Mouse (Mus musculus) heart, embryonic 14.5 days (tissue): ENCODE results near the gene Agbl4. TPM values are rescaled to one million over a fixed set of nuclear protein-coding genes. Genes with fewer than 3 reads are reported as not detected.

Experiments
- ATAC-seq: fragments of 200-750 bp; cut with Nextera tagmentation; 2 replicates; pipeline ENCODE4 v1.8.0; 2017; ENCODE audit warnings: low read depth, moderate TSS enrichment; ENCODE audit not compliant: insufficient number of reproducible peaks, insufficient read depth, low FRiP score
- H3K27ac ChIP-seq, 2 experiments: fragments of 200-500 bp in 1 of 2; fragments of 300-500 bp in 1 of 2; sonication (generic) in 1 of 2; replicated peaks in 1 of 2; 2 replicates each; pipeline ENCODE4 v1.5.1; 2012 to 2014; ENCODE audit warnings: low read depth in 2 of 2, low read length in 2 of 2, control low read depth in 1 of 2, mild to moderate bottlenecking in 1 of 2, mixed read lengths in 1 of 2; ENCODE audit not compliant: control insufficient read depth in 1 of 2, insufficient read depth in 1 of 2
- H3K27me3 ChIP-seq: fragments of 300-500 bp; sonication (generic); 2 replicates; pipeline ENCODE4 v1.6.1; 2014; ENCODE audit warnings: mild to moderate bottlenecking, low read length, control low read depth; ENCODE audit not compliant: control insufficient read depth, insufficient read depth
- H3K36me3 ChIP-seq: fragments of 300-500 bp; sonication (generic); 2 replicates; pipeline ENCODE4 v1.6.1; 2014; ENCODE audit warnings: mild to moderate bottlenecking, control low read depth, low read length, mixed read lengths; ENCODE audit not compliant: control insufficient read depth, insufficient read depth
- H3K4me1 ChIP-seq, 2 experiments: fragments of 200-500 bp in 1 of 2; fragments of 300-500 bp in 1 of 2; sonication (generic) in 1 of 2; 2 replicates each; pipeline ENCODE4 v1.6.1; 2012 to 2014; ENCODE audit warnings: low read length in 2 of 2, control low read depth in 1 of 2, mixed read lengths in 1 of 2; ENCODE audit not compliant: control insufficient read depth in 2 of 2, insufficient read depth in 2 of 2
- H3K4me2 ChIP-seq: fragments of 300-500 bp; sonication (generic); 2 replicates; pipeline ENCODE4 v1.6.1; 2014; ENCODE audit warnings: mild to moderate bottlenecking, low read length
- H3K4me3 ChIP-seq, 2 experiments: fragments of 200-500 bp in 1 of 2; fragments of 300-500 bp in 1 of 2; sonication (generic) in 1 of 2; 2 replicates each; pipeline ENCODE4 v1.5.1; 2012 to 2014; ENCODE audit warnings: low read length in 2 of 2, mild to moderate bottlenecking in 2 of 2, control low read depth in 1 of 2, low read depth in 1 of 2, moderate library complexity in 1 of 2; ENCODE audit not compliant: control insufficient read depth in 1 of 2, insufficient read depth in 1 of 2
- H3K9ac ChIP-seq: fragments of 300-500 bp; sonication (generic); 2 replicates; pipeline ENCODE4 v1.6.1; 2014; ENCODE audit warnings: mild to moderate bottlenecking, low read length
- H3K9me3 ChIP-seq: fragments of 300-500 bp; sonication (generic); 2 replicates; pipeline ENCODE4 v1.6.1; 2016; ENCODE audit warnings: low read length, control low read depth; ENCODE audit not compliant: control insufficient read depth
- WGBS: fragments of 180-500 bp; shearing (Covaris S2); extraction: QIAGEN DNeasy Blood & Tissue Kit; methylation state at CpG from one replicate; pipeline ENCODE4 v1.1.7; 2014; 5-methylcytosine and 5-hydroxymethylcytosine counted together
- polyA plus RNA-seq: library from polyadenylated mRNA; unstranded; fragments of >200 nt; fragmentation: Nextera tagmentation; extraction: Ambion mirVana; gene quantifications from 2 replicates; pipeline ENCODE4 v1.2.1, GENCODE M21; 2014

The Agbl4 gene
- polyA plus RNA-seq, 1 experiment from 2014 or later: 1.1 TPM

- no peak overlapping the region for H3K27ac ChIP-seq
- 62% methylated on average over 3 of the region's 3 CpGs for WGBS
- H3K4me1 ChIP-seq: peaks cover 5 to 13% of the 10 kb centered on the region in 2 experiments; a peak in 3 of 4 replicates
- peak overlapping the region; percentile 89; the same call in 1 of the 2 replicates for H3K4me2 ChIP-seq
- no peak for ATAC-seq
- peaks cover 12% of the 10 kb centered on the region for H3K36me3 ChIP-seq
- H3K9ac ChIP-seq: no peak overlapping the region
- no peaks in the 10 kb centered on the region for H3K9me3 ChIP-seq
- H3K27me3 ChIP-seq: no peaks in the 10 kb centered on the region
- H3K4me3 ChIP-seq: peak overlapping the region in 1 of 2 experiments; percentile 96; a peak in 1 of 4 replicates
Observed at GRCm38 (mm10) chr4:111416551-111416950, 1019.1 kb downstream of the Agbl4 start.

- no peak for ATAC-seq
- Histone ChIP-seq H3K4me2 (no peak overlapping the region), H3K9me3 (no peaks in the 10 kb centered on the region), H3K27me3 (no peaks in the 10 kb centered on the region), H3K9ac (no peak overlapping the region), H3K36me3 (peaks cover 12% of the 10 kb centered on the region), H3K27ac (no peak overlapping the region), H3K4me3 (no peak overlapping the region), H3K4me1 (peaks cover 5 to 13% of the 10 kb centered on the region in 2 experiments; a peak in 3 of 4 replicates)
- WGBS: 92% methylated on average over 5 of the region's 5 CpGs
Observed at GRCm38 (mm10) chr4:111417716-111418115, 1020.3 kb downstream of the Agbl4 start.

GRCm38 (mm10) chr4:111419476-111419875 is 1022.0 kb downstream of the Agbl4 start:
- Histone ChIP-seq H3K36me3 (peaks cover 12% of the 10 kb centered on the region), H3K27ac (no peak overlapping the region), H3K27me3 (no peaks in the 10 kb centered on the region), H3K4me3 (no peak overlapping the region), H3K4me2 (no peak overlapping the region), H3K9me3 (no peaks in the 10 kb centered on the region), H3K9ac (no peak overlapping the region), H3K4me1 (peaks cover 5 to 9% of the 10 kb centered on the region in 2 experiments; a peak in 3 of 4 replicates)
- WGBS: 79% methylated on average over 1 of the region's 1 CpGs
- ATAC-seq: no peak

- WGBS: 85% methylated on average over 3 of the region's 3 CpGs
- H3K4me3 ChIP-seq: no peak overlapping the region
- H3K27me3 ChIP-seq: no peaks in the 10 kb centered on the region
- H3K4me2 ChIP-seq: no peak overlapping the region
- no peak for ATAC-seq
- peaks cover 7 to 9% of the 10 kb centered on the region in 2 experiments; a peak in 3 of 4 replicates for H3K4me1 ChIP-seq
- H3K9me3 ChIP-seq: no peaks in the 10 kb centered on the region
- peaks cover 12% of the 10 kb centered on the region for H3K36me3 ChIP-seq
- H3K9ac ChIP-seq: no peak overlapping the region
- no peak overlapping the region for H3K27ac ChIP-seq
Observed at GRCm38 (mm10) chr4:111420031-111420430, 1022.6 kb downstream of the Agbl4 start.

- Histone ChIP-seq H3K9me3 (no peaks in the 10 kb centered on the region), H3K36me3 (peaks cover 12% of the 10 kb centered on the region), H3K4me3 (no peak overlapping the region), H3K9ac (no peak overlapping the region), H3K4me1 (peaks cover 4 to 8% of the 10 kb centered on the region in 2 experiments; a peak in 3 of 4 replicates), H3K27ac (no peak overlapping the region), H3K4me2 (no peak overlapping the region), H3K27me3 (no peaks in the 10 kb centered on the region)
- no peak for ATAC-seq
- WGBS: 83% methylated on average over 4 of the region's 4 CpGs
Observed at GRCm38 (mm10) chr4:111420955-111421354, 1023.5 kb downstream of the Agbl4 start.

- H3K36me3 ChIP-seq: peaks cover 12% of the 10 kb centered on the region
- H3K4me3 ChIP-seq: no peak overlapping the region
- peaks cover 0 to 5% of the 10 kb centered on the region in 2 experiments; a peak in 1 of 4 replicates for H3K4me1 ChIP-seq
- no peaks in the 10 kb centered on the region for H3K9me3 ChIP-seq
- no peak overlapping the region for H3K4me2 ChIP-seq
- H3K27me3 ChIP-seq: no peaks in the 10 kb centered on the region
- H3K9ac ChIP-seq: no peak overlapping the region
- no peak for ATAC-seq
- H3K27ac ChIP-seq: no peak overlapping the region
- WGBS: 72% methylated on average over 6 of the region's 6 CpGs
Observed at GRCm38 (mm10) chr4:111421785-111422184, 1024.3 kb downstream of the Agbl4 start.

- Histone ChIP-seq H3K27ac (no peak overlapping the region), H3K4me3 (no peak overlapping the region), H3K27me3 (no peaks in the 10 kb centered on the region), H3K36me3 (no peaks in the 10 kb centered on the region), H3K4me1 (peaks cover 0 to 5% of the 10 kb centered on the region in 2 experiments; a peak in 1 of 4 replicates), H3K4me2 (no peak overlapping the region), H3K9ac (no peak overlapping the region), H3K9me3 (no peaks in the 10 kb centered on the region)
- 87% methylated on average over 1 of the region's 1 CpGs for WGBS
- no peak for ATAC-seq
Observed at GRCm38 (mm10) chr4:111424371-111424950, 1027.0 kb downstream of the Agbl4 start.

- H3K36me3 ChIP-seq: no peaks in the 10 kb centered on the region
- no peaks in the 10 kb centered on the region for H3K27me3 ChIP-seq
- H3K4me1 ChIP-seq: peaks cover 0 to 5% of the 10 kb centered on the region in 2 experiments; a peak in 1 of 4 replicates
- ATAC-seq: peak; percentile 83
- H3K27ac ChIP-seq: no peak overlapping the region
- H3K4me2 ChIP-seq: no peak overlapping the region
- H3K9me3 ChIP-seq: no peaks in the 10 kb centered on the region
- no peak overlapping the region for H3K4me3 ChIP-seq
- WGBS: 25% methylated on average over 6 of the region's 6 CpGs
- no peak overlapping the region for H3K9ac ChIP-seq
Observed at GRCm38 (mm10) chr4:111425170-111425569, 1027.7 kb downstream of the Agbl4 start.
